Mouse (Mus musculus) frontal cortex, postnatal 10 days (tissue): ENCODE measurements at regions not wholly inside any gene's neighbourhood (a gene's known extent, or its start where the extent isn't known, plus 50 kb on each side); places are given as distances from the start of the nearest gene placed in this dataset.

ENCODE experiments used
- DNase-seq, 2 experiments: peaks; one replicate each; pipeline ENCODE4 v3.0.0; 2022; ENCODE audit warnings: low spot score in 2 of 2, mixed read lengths in 1 of 2

GRCm38 (mm10) chr9:117693001-117693400 lies 63.3 kb upstream of the Rbms3 start:
- no peak for DNase-seq

- DNase-seq = no peak
Observed at GRCm38 (mm10) chr9:117692486-117692885, 62.8 kb upstream of the Rbms3 start.

- DNase-seq = no peak
Observed at GRCm38 (mm10) chr9:117689946-117690345, 60.2 kb upstream of the Rbms3 start.
